10 mouse cellular contexts compared by ENCODE assay signal in genomic region chr12:81026995-81027942, GRCm38 (mm10). TPM values are rescaled to one million over a fixed set of nuclear protein-coding genes. Genes with fewer than 3 reads are reported as not detected.
DNase-seq lines count a peak whose midpoint lies in the region; ATAC-seq and TF ChIP-seq lines count a peak whose summit lies in the region.
"Had no signal": no experiment of that assay in that cellular context is flagged by ENCODE, and none has a peak within 500 bp of the region (broad histone marks: within the 10 kb centered on the region; RNA-seq: fewer than 3 reads in every experiment).

No protein-coding gene starts in this region.

- DNase-seq in layer of hippocampus, postnatal 14 days (ENCODE audit: low spot score in 2 of 2) = peak; percentile 4 to 8
- no peak for DNase-seq in layer of hippocampus, adult 11-12 months (ENCODE audit: low spot score)
- peak; percentile 70 for DNase-seq in adipocyte (ENCODE audit: low spot score)
- peak; percentile 40 for DNase-seq in liver, postnatal 0 days
- DNase-seq in thymus, postnatal 25 days = peak; percentile 46
- no peak for DNase-seq in lung, adult 18-20 months

- WGBS in hindbrain, embryonic 13.5 days = 6% methylated on average over 45 of the region's 45 CpGs
- WGBS in liver, postnatal 0 days (ENCODE audit: insufficient replicate concordance) = 4% methylated on average over 44 of the region's 45 CpGs

- no peak for TF ChIP-seq CTCF in cortical plate, adult 2 months (IDR thresholded peaks at IDR 0.05; ENCODE audit: extremely low read depth, insufficient read depth, low read length)
- TF ChIP-seq CTCF in liver, postnatal 0 days (IDR thresholded peaks at IDR 0.05; ENCODE audit: low read depth) = no peak

- H3K4me2 ChIP-seq in hindbrain, embryonic 13.5 days = peak overlapping the region; percentile 89
- peak overlapping the region; percentile 71 for H3K4me2 ChIP-seq in liver, postnatal 0 days (ENCODE audit: low read depth, low read length)

- no peak overlapping the region for H3K27ac ChIP-seq in cortical plate, adult 2 months (ENCODE audit: insufficient read depth, low read length)
- H3K27ac ChIP-seq in hindbrain, embryonic 13.5 days = peak overlapping the region; percentile 72
- peak overlapping the region; percentile 62; the same call in 1 of the 2 replicates for H3K27ac ChIP-seq in liver, postnatal 0 days (ENCODE audit: low read depth)

- H3K4me3 ChIP-seq in cortical plate, adult 2 months (ENCODE audit: insufficient read depth, low read length) = peak overlapping the region; percentile 50
- peak overlapping the region; percentile 77 for H3K4me3 ChIP-seq in hindbrain, embryonic 13.5 days
- peak overlapping the region; percentile 62 for H3K4me3 ChIP-seq in liver, postnatal 0 days (ENCODE audit: low read depth, low read length)

- no peaks in the 10 kb centered on the region; the same call in 1 of the 2 replicates for H3K4me1 ChIP-seq in cortical plate, adult 2 months (ENCODE audit: control insufficient read depth, insufficient read depth, low read length)
- peaks cover 33% of the 10 kb centered on the region for H3K4me1 ChIP-seq in hindbrain, embryonic 13.5 days (replicated peaks)
- H3K4me1 ChIP-seq in liver, postnatal 0 days (ENCODE audit: insufficient read depth) = peaks cover 6% of the 10 kb centered on the region; the same call in 1 of the 2 replicates

- peak overlapping the region; percentile 82 for H3K9ac ChIP-seq in hindbrain, embryonic 13.5 days
- H3K9ac ChIP-seq in liver, postnatal 0 days (replicated peaks) = peak overlapping the region; percentile 72

- H3K36me3 ChIP-seq in hindbrain, embryonic 13.5 days = no peaks in the 10 kb centered on the region
- no peaks in the 10 kb centered on the region for H3K36me3 ChIP-seq in liver, postnatal 0 days (replicated peaks; ENCODE audit: insufficient read depth, low read length)

- TF ChIP-seq POLR2A in cortical plate, adult 2 months (IDR thresholded peaks at IDR 0.05; ENCODE audit: extremely low read depth, insufficient read depth, low read length) = no peak

- H3K27me3 ChIP-seq in hindbrain, embryonic 13.5 days = peaks cover 22% of the 10 kb centered on the region; the same call in 1 of the 2 replicates
- H3K27me3 ChIP-seq in liver, postnatal 0 days (ENCODE audit: insufficient read depth, low read length) = peaks cover 28% of the 10 kb centered on the region

- H3K9me3 ChIP-seq in hindbrain, embryonic 13.5 days = no peaks in the 10 kb centered on the region
- no peaks in the 10 kb centered on the region for H3K9me3 ChIP-seq in liver, postnatal 0 days (ENCODE audit: low read length)

- peak; percentile 81 for ATAC-seq in hindbrain, embryonic 13.5 days (ENCODE audit: low FRiP score)
- peak; percentile 58 for ATAC-seq in liver, postnatal 0 days

- TF ChIP-seq EP300 in liver, postnatal 0 days (IDR thresholded peaks at IDR 0.05; ENCODE audit: low read depth) = no peak

RNA-seq across cellular contexts. Expression of gene Smoc1, which starts 0.7 kb away (rescaled TPM):
- total RNA-seq in layer of hippocampus, postnatal 14 days (2021) = 1 to 10 TPM; 8.3 to 8.7 TPM
- 8.0 and 8.5 TPM in 2 replicates for polyA plus RNA-seq in cortical plate, adult 2 months (2012; rRNA removed)
- 20.5 and 21.4 TPM in 2 replicates for polyA plus RNA-seq in hindbrain, embryonic 13.5 days (2015; fragmentation: Nextera tagmentation; extraction: Ambion mirVana)
- 12.3 and 15.5 TPM in 2 replicates for polyA plus RNA-seq in liver, postnatal 0 days (2015; fragmentation: Nextera tagmentation; extraction: Ambion mirVana)

RNA-seq across cellular contexts. Expression of gene Slc10a1, which starts 58.8 kb away (rescaled TPM):
- not detected for total RNA-seq in layer of hippocampus, postnatal 14 days (2021)
- polyA plus RNA-seq in cortical plate, adult 2 months (2012; rRNA removed) = not detected in 2 replicates
- 0.21 and 0.76 TPM in 2 replicates for polyA plus RNA-seq in hindbrain, embryonic 13.5 days (2015; fragmentation: Nextera tagmentation; extraction: Ambion mirVana)
- polyA plus RNA-seq in liver, postnatal 0 days (2015; fragmentation: Nextera tagmentation; extraction: Ambion mirVana) = 500 and 502 TPM in 2 replicates
- total RNA-seq: adrenal gland, adult 18-20 months; layer of hippocampus, postnatal 36 days had no signal

Comparison
In these comparisons a context has a peak if more than half of its experiments do, and no peak if none do; other contexts are left out.
1. DNase-seq: peak in layer of hippocampus, postnatal 14 days (2 of 2), adipocyte (single experiment), liver, postnatal 0 days (single experiment) and thymus, postnatal 25 days (single experiment); none in layer of hippocampus, adult 11-12 months (single experiment) and lung, adult 18-20 months (0 of 2).
2. RNA of gene Slc10a1, which starts 58.8 kb away (polyA plus RNA-seq): 500 to 502 TPM in liver, postnatal 0 days; 0.21 to 0.76 TPM in hindbrain, embryonic 13.5 days and not detected in cortical plate, adult 2 months; every median in the first group is over 100 times any median in the second.
3. Peak in every context shown above with its lines, with median percentiles within 50 percentile points of each other: H3K4me3 ChIP-seq.